Mouse (Mus musculus) embryonic facial prominence, embryonic 11.5 days (tissue): ENCODE data around the gene Clic4. TPM values are rescaled to one million over a fixed set of nuclear protein-coding genes. Genes with fewer than 3 reads are reported as not detected.

Experiments used
- ATAC-seq: fragments of 200-750 bp; cut with Nextera tagmentation; replicated peaks from 2 replicates; pipeline ENCODE4 v1.8.0; 2017; ENCODE audit warnings: low read depth; ENCODE audit not compliant: insufficient number of reproducible peaks, low FRiP score, low TSS enrichment
- DNase-seq: peaks from one replicate; pipeline ENCODE4 v3.0.0-alpha.2; 2015; ENCODE audit warnings: low spot score
- H3K27ac ChIP-seq: fragments of 300-500 bp; sonication (generic); replicated peaks from 2 replicates; pipeline ENCODE4 v1.5.1; 2014; ENCODE audit warnings: mild to moderate bottlenecking, low read depth, low read length, control low read depth
- H3K27me3 ChIP-seq: fragments of 300-500 bp; sonication (generic); 2 replicates; pipeline ENCODE4 v1.6.1; 2014; ENCODE audit warnings: mild to moderate bottlenecking, low read length, moderate library complexity, mixed read lengths; ENCODE audit not compliant: control insufficient read depth, insufficient read depth
- H3K36me3 ChIP-seq: fragments of 300-500 bp; sonication (generic); replicated peaks from 2 replicates; pipeline ENCODE4 v1.6.1; 2014; ENCODE audit warnings: low read depth, mild to moderate bottlenecking, low read length, moderate library complexity, mixed read lengths; ENCODE audit not compliant: control insufficient read depth, insufficient read depth
- H3K4me1 ChIP-seq: fragments of 300-500 bp; sonication (generic); 2 replicates; pipeline ENCODE4 v1.6.1; 2014; ENCODE audit warnings: low read length, mixed read lengths; ENCODE audit not compliant: control insufficient read depth, insufficient read depth
- H3K4me2 ChIP-seq: fragments of 300-500 bp; sonication (generic); 2 replicates; pipeline ENCODE4 v1.6.1; 2014; ENCODE audit warnings: low read depth, mild to moderate bottlenecking, control low read depth, low read length, moderate library complexity
- H3K4me3 ChIP-seq: fragments of 300-500 bp; sonication (generic); 2 replicates; pipeline ENCODE4 v1.5.1; 2014; ENCODE audit warnings: low read depth, low read length, control low read depth
- H3K9ac ChIP-seq: fragments of 300-500 bp; sonication (generic); replicated peaks from 2 replicates; pipeline ENCODE4 v1.6.1; 2014; ENCODE audit warnings: mild to moderate bottlenecking, control low read depth, low read length
- H3K9me3 ChIP-seq: fragments of 300-500 bp; sonication (generic); replicated peaks from 2 replicates; pipeline ENCODE4 v1.6.1; 2016; ENCODE audit warnings: mild to moderate bottlenecking, low read length, inconsistent platforms, mixed read lengths; ENCODE audit not compliant: control insufficient read depth
- WGBS: fragments of 180-500 bp; shearing (Covaris S2); extraction: QIAGEN DNeasy Blood & Tissue Kit; methylation state at CpG from one replicate; pipeline ENCODE4 v1.1.7; 2014; 5-methylcytosine and 5-hydroxymethylcytosine counted together
- polyA plus RNA-seq: library from polyadenylated mRNA; unstranded; fragments of >200 nt; fragmentation: Nextera tagmentation; extraction: Ambion mirVana; gene quantifications from 2 replicates; pipeline ENCODE4 v1.2.1, GENCODE M21; 2014

The Clic4 gene
- polyA plus RNA-seq, 1 experiment from 2014 or later, result 156 TPM

DNA sequence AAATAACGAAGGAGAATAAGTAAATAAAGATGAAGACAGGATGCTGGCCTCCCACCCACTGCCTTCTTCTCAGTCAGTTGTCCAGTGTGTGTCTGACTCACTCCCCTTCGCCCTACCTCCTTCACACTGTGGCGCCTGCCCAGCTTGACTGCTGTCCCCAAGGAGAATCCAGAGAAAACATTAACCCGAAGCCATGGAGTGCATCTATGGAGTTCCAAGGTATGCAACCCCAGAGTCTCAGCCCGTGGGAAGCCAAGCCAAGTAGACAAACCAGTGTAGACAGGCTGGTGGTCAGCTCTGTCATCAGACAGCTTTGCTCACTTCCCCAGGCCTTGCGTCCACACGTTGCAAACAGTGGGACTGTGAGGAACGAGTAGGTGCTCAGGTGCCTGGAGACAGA, 37.8 kb upstream of the Clic4 start:
- Histone ChIP-seq H3K27ac (no peak overlapping the region), H3K27me3 (no peaks in the 10 kb centered on the region), H3K9me3 (no peaks in the 10 kb centered on the region), H3K36me3 (peaks cover 7% of the 10 kb centered on the region), H3K4me1 (no peaks in the 10 kb centered on the region; the same call in 1 of the 2 replicates), H3K4me3 (no peak overlapping the region), H3K4me2 (no peak overlapping the region), H3K9ac (no peak overlapping the region)
- WGBS, result 86% methylated on average over 8 of the region's 8 CpGs
- no peak for DNase-seq
- ATAC-seq, result no peak

- 49% methylated on average over 5 of the region's 5 CpGs for WGBS
Observed at GRCm38 (mm10) chr4:135309726-135310125, 37.1 kb upstream of the Clic4 start.

DNA sequence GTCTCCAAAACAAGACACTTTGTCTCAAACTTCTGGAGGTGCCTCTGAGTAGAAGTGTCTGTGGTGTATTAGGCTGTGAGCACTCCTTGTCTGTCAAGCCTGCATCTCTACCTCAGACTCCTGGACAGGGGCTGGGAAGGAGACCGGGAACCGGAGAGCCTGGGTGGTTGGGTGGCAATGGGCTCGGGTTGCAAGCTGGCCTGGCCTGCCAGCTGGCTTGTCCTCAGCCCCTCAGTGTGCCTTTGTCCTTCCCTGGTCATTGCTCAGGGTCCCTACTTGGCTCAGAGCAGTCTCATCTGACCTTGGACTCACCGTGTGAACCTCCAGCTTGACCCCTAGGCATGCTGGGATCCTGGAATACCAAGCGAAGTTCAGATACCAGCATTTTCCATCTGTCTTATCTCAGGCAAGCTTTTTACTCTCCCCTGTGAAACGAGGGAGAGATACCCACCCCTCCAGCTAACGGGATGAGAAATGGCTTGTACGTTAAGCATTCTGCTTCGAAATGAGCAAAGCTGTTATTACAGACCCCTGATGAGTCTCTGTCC, 36.6 kb upstream of the Clic4 start:
- no peak for ATAC-seq
- Histone ChIP-seq H3K27me3 (no peaks in the 10 kb centered on the region), H3K4me3 (no peak overlapping the region), H3K4me2 (no peak overlapping the region), H3K36me3 (no peaks in the 10 kb centered on the region), H3K9ac (no peak overlapping the region), H3K4me1 (no peaks in the 10 kb centered on the region; the same call in 1 of the 2 replicates), H3K27ac (no peak overlapping the region), H3K9me3 (no peaks in the 10 kb centered on the region)
- no peak for DNase-seq
- 61% methylated on average over 9 of the region's 9 CpGs for WGBS

More at GRCm38 (mm10) chr4:135309726-135310125, 37.1 kb upstream of the Clic4 start:
- no peaks in the 10 kb centered on the region for H3K9me3 ChIP-seq
- H3K27me3 ChIP-seq, result no peaks in the 10 kb centered on the region
- no peaks in the 10 kb centered on the region; the same call in 1 of the 2 replicates for H3K4me1 ChIP-seq
- no peak for DNase-seq
- H3K4me3 ChIP-seq, result no peak overlapping the region
- H3K27ac ChIP-seq, result no peak overlapping the region
- peaks cover under 1% of the 10 kb centered on the region; the same call in 1 of the 2 replicates for H3K36me3 ChIP-seq
- no peak overlapping the region for H3K4me2 ChIP-seq
- no peak overlapping the region for H3K9ac ChIP-seq
- ATAC-seq, result no peak

DNA sequence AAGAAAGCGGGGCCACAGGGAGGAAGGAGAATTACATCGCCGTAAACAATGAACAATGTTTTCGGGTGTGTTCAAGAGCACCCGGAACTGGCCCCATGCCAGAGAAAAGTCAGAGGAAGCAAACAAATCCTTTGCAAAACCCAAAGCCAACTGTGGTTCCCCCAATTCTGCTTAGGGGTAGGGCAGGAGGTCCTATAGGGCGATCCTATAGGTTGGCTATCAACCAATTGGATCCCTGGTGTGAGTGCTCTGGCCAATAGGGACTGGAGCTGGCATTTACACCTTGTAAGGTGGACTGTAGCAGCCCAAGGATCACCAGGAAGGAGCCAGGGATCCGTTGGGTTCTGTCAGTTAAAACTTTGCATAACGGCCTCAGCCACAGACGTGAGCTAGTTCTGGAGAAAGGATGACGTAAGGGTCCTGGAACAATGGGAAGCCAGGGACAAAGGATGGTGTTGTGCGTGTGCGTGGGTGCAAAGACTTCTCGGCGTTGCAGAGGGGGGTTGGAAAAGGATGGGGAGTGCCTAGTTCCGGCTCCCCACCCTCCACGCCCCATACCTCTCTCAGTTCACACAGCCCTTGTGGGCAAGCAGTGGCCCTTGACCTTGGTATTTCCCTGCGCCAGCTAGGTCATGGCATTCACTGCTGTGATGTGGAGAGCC, 34.5 kb upstream of the Clic4 start:
- Histone ChIP-seq H3K4me3 (no peak overlapping the region), H3K36me3 (no peaks in the 10 kb centered on the region), H3K4me2 (no peak overlapping the region), H3K4me1 (no peaks in the 10 kb centered on the region), H3K9ac (0 out of 2 replicates have a peak overlapping the region, but pooled peaks have one; percentile 19), H3K9me3 (no peaks in the 10 kb centered on the region), H3K27ac (no peak overlapping the region), H3K27me3 (no peaks in the 10 kb centered on the region)
- ATAC-seq (no peak), DNase-seq (no peak)
- 40% methylated on average over 17 of the region's 17 CpGs for WGBS

DNA sequence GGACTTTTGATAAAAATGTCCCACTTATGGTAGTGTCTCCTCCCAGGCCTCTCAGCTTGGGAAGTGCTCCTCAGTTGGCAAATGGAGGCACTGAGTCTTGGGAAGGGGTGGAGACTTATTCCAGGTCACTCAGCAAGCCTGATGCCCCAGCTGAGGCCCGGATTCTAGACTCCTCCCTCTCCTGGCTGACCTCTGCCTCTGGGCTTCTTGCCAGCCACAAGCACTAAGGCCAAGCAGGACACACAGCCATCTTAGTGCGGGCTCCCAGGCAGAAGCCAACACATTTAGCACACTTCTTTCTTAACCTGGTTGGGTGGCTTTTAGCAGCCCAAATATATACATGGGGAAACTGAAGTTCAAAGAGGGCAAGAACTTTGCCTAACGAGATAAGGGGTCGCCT, 33.9 kb upstream of the Clic4 start:
- Histone ChIP-seq H3K9ac (no peak overlapping the region), H3K27ac (no peak overlapping the region), H3K9me3 (no peaks in the 10 kb centered on the region), H3K27me3 (no peaks in the 10 kb centered on the region), H3K36me3 (no peaks in the 10 kb centered on the region), H3K4me1 (no peaks in the 10 kb centered on the region), H3K4me2 (no peak overlapping the region), H3K4me3 (no peak overlapping the region)
- 65% methylated on average over 4 of the region's 4 CpGs for WGBS
- ATAC-seq (no peak), DNase-seq (no peak)

DNA sequence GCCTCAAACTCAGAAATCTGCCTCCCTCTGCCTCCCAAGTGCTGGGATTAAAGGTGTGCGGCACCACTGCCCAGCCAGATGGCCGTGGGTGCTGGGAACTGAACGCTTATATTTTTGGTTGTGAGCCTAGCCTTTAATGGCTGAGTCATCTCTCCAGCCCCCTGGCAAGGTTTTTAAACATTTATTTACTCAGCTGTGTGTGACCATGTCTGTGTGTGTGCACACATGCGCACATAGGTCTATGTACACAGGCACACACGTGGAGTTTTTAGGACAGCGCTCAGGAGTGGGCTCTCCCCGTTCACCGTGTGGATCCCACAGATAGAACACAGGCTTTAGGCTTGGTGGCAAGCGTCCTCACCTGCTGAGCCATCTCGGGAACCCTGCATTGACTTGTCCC, 29.6 kb upstream of the Clic4 start:
- no peaks in the 10 kb centered on the region for H3K27me3 ChIP-seq
- no peak overlapping the region for H3K4me2 ChIP-seq
- H3K4me1 ChIP-seq, result no peaks in the 10 kb centered on the region
- ATAC-seq, result no peak
- no peaks in the 10 kb centered on the region for H3K9me3 ChIP-seq
- no peaks in the 10 kb centered on the region for H3K36me3 ChIP-seq
- H3K27ac ChIP-seq, result no peak overlapping the region
- H3K9ac ChIP-seq, result no peak overlapping the region
- WGBS, result 87% methylated on average over 10 of the region's 10 CpGs
- no peak overlapping the region for H3K4me3 ChIP-seq
- no peak for DNase-seq

DNA sequence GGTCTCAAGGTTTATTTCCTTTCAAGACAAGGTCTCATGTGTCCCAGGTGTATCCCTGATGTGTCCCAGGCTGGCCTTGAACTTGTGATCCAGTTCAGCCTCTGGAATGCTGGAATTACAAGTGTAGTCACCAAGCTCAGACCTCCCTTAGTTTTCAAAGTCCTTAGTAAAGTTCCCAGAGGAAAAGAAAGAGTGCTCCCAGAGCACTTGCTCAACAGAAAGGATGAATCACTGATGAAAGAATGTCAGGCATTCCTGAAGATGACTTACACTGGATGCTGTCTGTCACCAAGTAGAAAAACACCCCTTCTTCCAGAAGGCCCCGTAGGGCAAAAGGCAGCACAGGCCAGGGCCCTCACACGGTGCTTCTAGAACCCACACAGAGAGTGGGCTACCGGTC, 28.6 kb upstream of the Clic4 start:
- Histone ChIP-seq H3K27me3 (no peaks in the 10 kb centered on the region), H3K4me3 (no peak overlapping the region), H3K4me1 (no peaks in the 10 kb centered on the region), H3K27ac (no peak overlapping the region), H3K4me2 (no peak overlapping the region), H3K36me3 (no peaks in the 10 kb centered on the region), H3K9me3 (no peaks in the 10 kb centered on the region), H3K9ac (no peak overlapping the region)
- 78% methylated on average over 3 of the region's 3 CpGs for WGBS
- ATAC-seq (no peak), DNase-seq (no peak)

DNA sequence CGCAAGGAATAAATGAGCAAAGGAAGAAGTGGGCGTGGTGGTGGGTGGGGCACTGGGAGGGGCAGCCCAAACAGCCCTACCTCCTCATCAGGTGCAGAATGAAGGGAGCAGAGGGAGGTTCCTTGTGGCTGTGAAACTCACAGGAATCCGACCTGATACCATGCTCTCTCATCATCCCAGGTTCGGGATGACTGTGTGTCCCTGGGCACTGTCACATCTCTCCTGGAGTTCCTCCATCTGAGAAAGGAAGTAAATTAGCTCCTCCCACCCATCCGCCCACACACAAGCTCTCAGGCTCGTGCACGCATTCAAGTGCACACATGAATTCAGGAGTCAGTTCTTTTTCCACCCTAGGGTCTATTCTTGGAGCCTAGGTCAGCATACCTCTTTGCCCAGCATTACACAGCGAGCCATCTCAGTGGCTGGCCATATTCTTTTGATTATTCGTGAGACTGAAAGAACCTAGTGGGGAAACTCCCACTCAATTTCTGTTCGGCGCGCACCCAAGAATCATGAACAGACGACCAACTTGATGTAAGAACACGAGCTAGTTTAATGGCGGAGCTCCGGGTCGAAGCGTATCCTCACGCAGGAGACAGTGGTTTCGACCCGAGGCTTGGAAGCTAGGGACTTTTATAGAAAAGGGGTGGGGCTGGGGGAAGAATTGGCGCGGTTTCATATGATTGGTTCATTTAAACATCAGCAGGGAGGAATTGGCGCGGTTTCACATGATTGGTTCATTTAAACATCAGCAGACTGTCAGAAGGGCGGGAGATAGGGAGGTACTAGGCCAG, 27.8 kb upstream of the Clic4 start:
- no peaks in the 10 kb centered on the region for H3K36me3 ChIP-seq
- H3K9me3 ChIP-seq, result no peaks in the 10 kb centered on the region
- WGBS, result 90% methylated on average over 26 of the region's 26 CpGs
- H3K27me3 ChIP-seq, result no peaks in the 10 kb centered on the region
- no peaks in the 10 kb centered on the region for H3K4me1 ChIP-seq
- H3K4me3 ChIP-seq, result no peak overlapping the region
- H3K4me2 ChIP-seq, result no peak overlapping the region
- ATAC-seq (no peak), DNase-seq (no peak)
- no peak overlapping the region for H3K27ac ChIP-seq
- H3K9ac ChIP-seq, result no peak overlapping the region
